Mouse (Mus musculus) thymus, adult 2 months (tissue): ENCODE results near the gene Esam. TPM values are rescaled to one million over a fixed set of nuclear protein-coding genes. Genes with fewer than 3 reads are reported as not detected.
A peak's percentile ranks its signal among the peaks of the same experiment; 100 is the strongest.

Experiments
- DNase-seq: peaks from one replicate; pipeline ENCODE4 v3.0.0; 2021
- H3K27ac ChIP-seq: fragments of 200-500 bp; 2 replicates; pipeline ENCODE4 v1.5.1; 2012; ENCODE audit warnings: low read length, control low read depth; ENCODE audit not compliant: control insufficient read depth, insufficient read depth
- H3K27me3 ChIP-seq: fragments of 200-500 bp; 2 replicates; pipeline ENCODE4 v1.6.1; 2012; ENCODE audit warnings: mild to moderate bottlenecking, low read length, moderate library complexity, mixed read lengths; ENCODE audit not compliant: control insufficient read depth, insufficient read depth
- H3K36me3 ChIP-seq: fragments of 200-500 bp; 2 replicates; pipeline ENCODE4 v1.6.1; 2012; ENCODE audit warnings: mild to moderate bottlenecking, low read length, moderate library complexity; ENCODE audit not compliant: control insufficient read depth, insufficient read depth
- H3K4me1 ChIP-seq: fragments of 200-500 bp; replicated peaks from 2 replicates; pipeline ENCODE4 v1.6.1; 2012; ENCODE audit warnings: low read length; ENCODE audit not compliant: control insufficient read depth, insufficient read depth
- H3K4me3 ChIP-seq: fragments of 200-500 bp; 2 replicates; pipeline ENCODE4 v1.5.1; 2012; ENCODE audit warnings: mild to moderate bottlenecking, low read length, control low read depth, moderate library complexity; ENCODE audit not compliant: control insufficient read depth, insufficient read depth
- CTCF ChIP-seq: fragments of 200-500 bp; IDR thresholded peaks from 2 replicates; pipeline ENCODE4 v1.5.1; 2012; ENCODE audit warnings: mild to moderate bottlenecking, control low read depth, low read length, moderate library complexity, borderline replicate concordance; ENCODE audit not compliant: control insufficient read depth, poor library complexity, insufficient read depth; ENCODE audit errors: extremely low read depth
- POLR2A ChIP-seq: fragments of 200-500 bp; IDR thresholded peaks from 2 replicates; pipeline ENCODE4 v1.6.1; 2012; ENCODE audit warnings: mild to moderate bottlenecking, low read length, control low read depth, moderate library complexity; ENCODE audit not compliant: control insufficient read depth, poor library complexity, insufficient read depth; ENCODE audit errors: extremely low read depth
- WGBS: fragments of 180-500 bp; shearing (Covaris S2); methylation state at CpG from one replicate; pipeline ENCODE4 v1.1.7; 2018; 5-methylcytosine and 5-hydroxymethylcytosine counted together
- polyA plus RNA-seq: library from polyadenylated mRNA; depleted of rRNA; stranded (reverse); fragments of >200 nt; gene quantifications from 2 replicates; pipeline ENCODE4 v1.2.3, GENCODE M21; 2012

The Esam gene
- polyA plus RNA-seq, 1 experiment = 14.1 TPM

GRCm38 (mm10) chr9:37530031-37530887, 2.4 kb downstream of the Esam start:
- peaks cover 18% of the 10 kb centered on the region; the same call in 1 of the 2 replicates for H3K27me3 ChIP-seq
- H3K4me1 ChIP-seq = peaks cover 6% of the 10 kb centered on the region; the same call in 1 of the 2 replicates
- no peak overlapping the region for H3K27ac ChIP-seq
- H3K4me3 ChIP-seq = no peak overlapping the region
- TF ChIP-seq CTCF = 0 out of 2 replicates have a peak, but pooled peaks have one; percentile 12
- TF ChIP-seq POLR2A = no peak
- 7% methylated on average over 32 of the region's 32 CpGs for whole genome bisulfite sequencing
- no peaks in the 10 kb centered on the region for H3K36me3 ChIP-seq
- no peak for DNase-seq

GRCm38 (mm10) chr9:37530888-37531705, 3.2 kb downstream of the Esam start:
- H3K4me1 ChIP-seq = peaks cover 6% of the 10 kb centered on the region; the same call in 1 of the 2 replicates
- no peak for TF ChIP-seq POLR2A
- no peak for TF ChIP-seq CTCF
- H3K27ac ChIP-seq = no peak overlapping the region
- no peak for DNase-seq
- WGBS = 29% methylated on average over 31 of the region's 31 CpGs
- peaks cover 18% of the 10 kb centered on the region; the same call in 1 of the 2 replicates for H3K27me3 ChIP-seq
- H3K4me3 ChIP-seq = no peak overlapping the region
- no peaks in the 10 kb centered on the region for H3K36me3 ChIP-seq

DNA sequence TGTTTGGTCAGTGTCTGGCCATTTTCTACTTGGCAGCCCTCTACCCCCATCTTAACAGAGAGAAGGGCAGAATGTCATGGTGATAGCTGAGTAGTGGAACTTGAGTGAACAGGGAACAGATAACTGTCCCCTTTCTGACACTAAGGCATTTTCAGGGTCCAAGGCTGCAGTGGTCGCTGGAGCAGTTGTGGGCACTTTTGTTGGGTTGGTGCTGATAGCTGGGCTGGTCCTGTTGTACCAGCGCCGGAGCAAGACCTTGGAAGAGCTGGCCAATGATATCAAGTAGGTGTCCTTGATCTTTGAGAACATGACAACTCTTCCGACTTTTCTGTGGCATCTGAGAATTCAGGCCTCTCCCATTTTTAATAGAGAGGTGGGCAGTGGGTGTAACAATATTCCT, 9.0 kb downstream of the Esam start:
- no peak for TF ChIP-seq CTCF
- TF ChIP-seq POLR2A = no peak
- H3K27ac ChIP-seq = no peak overlapping the region
- H3K4me3 ChIP-seq = no peak overlapping the region
- no peaks in the 10 kb centered on the region; the same call in 1 of the 2 replicates for H3K27me3 ChIP-seq
- no peaks in the 10 kb centered on the region for H3K36me3 ChIP-seq
- 95% methylated on average over 4 of the region's 4 CpGs for WGBS
- no peak for DNase-seq
- no peaks in the 10 kb centered on the region for H3K4me1 ChIP-seq

- H3K4me3 ChIP-seq = no peak overlapping the region
- TF ChIP-seq CTCF (no peak), POLR2A (no peak)
- no peaks in the 10 kb centered on the region for H3K4me1 ChIP-seq
- DNase-seq = no peak
- H3K27me3 ChIP-seq = no peaks in the 10 kb centered on the region
- 95% methylated on average over 5 of the region's 5 CpGs for WGBS
- H3K27ac ChIP-seq = no peak overlapping the region
- H3K36me3 ChIP-seq = no peaks in the 10 kb centered on the region
These were observed 9.9 kb downstream of the Esam start for GRCm38 (mm10) chr9:37537658-37538250.

- no peak for DNase-seq
- Histone ChIP-seq H3K36me3 (no peaks in the 10 kb centered on the region), H3K4me3 (no peak within 1 kb of the TSS), H3K27ac (no peak within 1 kb of the TSS), H3K27me3 (no peaks in the 10 kb centered on the region), H3K4me1 (no peaks in the 10 kb centered on the region)
- no peak for TF ChIP-seq CTCF
- TF ChIP-seq POLR2A = no peak
- 89% methylated on average over 23 of the region's 23 CpGs for WGBS
These were observed 11.5 kb downstream of the Esam start, which contains the start of gene Vsig2 for GRCm38 (mm10) chr9:37539170-37540025. TSS of gene Vsig2 (plus strand) at chr9:37539255.
